Mouse (Mus musculus) CH12.LX (cell line): Measurements from ENCODE around the gene Tmem125.
A peak's percentile ranks its signal among the peaks of the same experiment; 100 is the strongest.

Experiments
- EP300 ChIP-seq: IDR thresholded peaks from 2 replicates; pipeline ENCODE4 v1.6.1; 2011; ENCODE audit warnings: low read length, improper control_type of control experiment
- GABPA ChIP-seq: IDR thresholded peaks from 2 replicates; pipeline ENCODE4 v1.6.1; 2012; ENCODE audit warnings: low read depth, low read length, improper control_type of control experiment, inconsistent platforms; ENCODE audit not compliant: insufficient replicate concordance
- JUND ChIP-seq: conservative IDR thresholded peaks from 2 replicates; pipeline ENCODE4 v1.6.1; 2011; ENCODE audit warnings: low read depth, low read length, improper control_type of control experiment
- KAT2A ChIP-seq: IDR thresholded peaks from 2 replicates; pipeline ENCODE4 v1.6.1; 2012; ENCODE audit warnings: low read length, improper control_type of control experiment, inconsistent platforms; ENCODE audit not compliant: insufficient replicate concordance
- NRF1 ChIP-seq: IDR thresholded peaks from 2 replicates; pipeline ENCODE4 v1.6.1; 2014; ENCODE audit warnings: low read depth, mild to moderate bottlenecking, inconsistent platforms, low read length, improper control_type of control experiment, moderate library complexity
- POLR2A ChIP-seq: IDR thresholded peaks from 2 replicates; pipeline ENCODE4 v1.6.1; 2011; ENCODE audit warnings: low read depth, mild to moderate bottlenecking, improper control_type of control experiment, low read length
- SIN3A ChIP-seq: IDR thresholded peaks from 2 replicates; pipeline ENCODE4 v1.6.1; 2012; ENCODE audit warnings: low read length, improper control_type of control experiment, inconsistent platforms
- TCF12 ChIP-seq: IDR thresholded peaks from 2 replicates; pipeline ENCODE4 v1.6.1; 2014; ENCODE audit warnings: low read depth, mild to moderate bottlenecking, inconsistent platforms, low read length, improper control_type of control experiment

GRCm38 (mm10) chr4:118566161-118566676 lies 22.4 kb upstream of the Tmem125 start:
- no peak for TF ChIP-seq KAT2A
- TF ChIP-seq POLR2A: no peak
- 0 out of 2 replicates have a peak, but pooled peaks have one; percentile 45 for TF ChIP-seq JUND
- TF ChIP-seq EP300: no peak
- 0 out of 2 replicates have a peak, but pooled peaks have one; percentile 33 for TF ChIP-seq TCF12
- 0 out of 2 replicates have a peak, but pooled peaks have one; percentile 28 for TF ChIP-seq SIN3A
- TF ChIP-seq NRF1: no peak
- TF ChIP-seq GABPA: no peak
